Mouse (Mus musculus) layer of hippocampus, adult 9-11 months (tissue): ENCODE results near the gene Gm21852.
"Not testable (repeated sequence)": the region's sequence is repeated elsewhere in the genome, so short reads cannot be mapped to it uniquely, and the experiment has no call there.

Experiments
- DNase-seq: peaks from one replicate; pipeline ENCODE4 v3.0.0; 2022

The Gm21852 gene

GRCm38 (mm10) chrY:40651896-40652295 is at the start of gene Gm21852:
TSS of gene Gm21852 (minus strand) at chrY:40651996.
- DNase-seq = not testable (repeated sequence)
